Mouse (Mus musculus): ENCODE results near the gene Zbtb44. TPM values are rescaled to one million over a fixed set of nuclear protein-coding genes. Genes with fewer than 3 reads are reported as not detected.

The Zbtb44 gene
- polyA plus RNA-seq (2014; fragmentation: Illumina TruSeq; extraction: RNeasy Lipid Tissue Mini Kit (QIAGEN cat#74804)) = 58.7 TPM

GRCm38 (mm10) chr9:31030532-31031413 is at the start of gene Zbtb44:
TSS of gene Zbtb44 (plus strand) at chr9:31030644.

Other genes starting within 250 kb of the Zbtb44 start
- 1.9 TPM for gene Adamts15, start 108.2 kb upstream of the Zbtb44 start, polyA plus RNA-seq (2014; fragmentation: Illumina TruSeq; extraction: RNeasy Lipid Tissue Mini Kit (QIAGEN cat#74804))
- 1.0 TPM for gene Adamts8, start 88.1 kb upstream of the Zbtb44 start, polyA plus RNA-seq (2014; fragmentation: Illumina TruSeq; extraction: RNeasy Lipid Tissue Mini Kit (QIAGEN cat#74804))
- gene St14, start 101.2 kb downstream of the Zbtb44 start, polyA plus RNA-seq (2014; fragmentation: Illumina TruSeq; extraction: RNeasy Lipid Tissue Mini Kit (QIAGEN cat#74804)) = 0.11 TPM
- 798 TPM for gene Aplp2, start 181.2 kb downstream of the Zbtb44 start, polyA plus RNA-seq (2014; fragmentation: Illumina TruSeq; extraction: RNeasy Lipid Tissue Mini Kit (QIAGEN cat#74804))
- gene Prdm10, start 249.9 kb downstream of the Zbtb44 start, polyA plus RNA-seq (2014; fragmentation: Illumina TruSeq; extraction: RNeasy Lipid Tissue Mini Kit (QIAGEN cat#74804)) = 9.9 TPM

Data from ovary, adult 10 weeks (tissue).